Mouse (Mus musculus) mesoderm, embryonic 11.5 days (tissue): Measurements from ENCODE around the gene Slc25a5.
A peak's percentile ranks its signal among the peaks of the same experiment; 100 is the strongest.

Experiments
- DNase-seq: peaks from one replicate; pipeline ENCODE4 v3.0.0-alpha.2; 2012; ENCODE audit warnings: low read depth, low spot score

Slc25a5 gene

DNA sequence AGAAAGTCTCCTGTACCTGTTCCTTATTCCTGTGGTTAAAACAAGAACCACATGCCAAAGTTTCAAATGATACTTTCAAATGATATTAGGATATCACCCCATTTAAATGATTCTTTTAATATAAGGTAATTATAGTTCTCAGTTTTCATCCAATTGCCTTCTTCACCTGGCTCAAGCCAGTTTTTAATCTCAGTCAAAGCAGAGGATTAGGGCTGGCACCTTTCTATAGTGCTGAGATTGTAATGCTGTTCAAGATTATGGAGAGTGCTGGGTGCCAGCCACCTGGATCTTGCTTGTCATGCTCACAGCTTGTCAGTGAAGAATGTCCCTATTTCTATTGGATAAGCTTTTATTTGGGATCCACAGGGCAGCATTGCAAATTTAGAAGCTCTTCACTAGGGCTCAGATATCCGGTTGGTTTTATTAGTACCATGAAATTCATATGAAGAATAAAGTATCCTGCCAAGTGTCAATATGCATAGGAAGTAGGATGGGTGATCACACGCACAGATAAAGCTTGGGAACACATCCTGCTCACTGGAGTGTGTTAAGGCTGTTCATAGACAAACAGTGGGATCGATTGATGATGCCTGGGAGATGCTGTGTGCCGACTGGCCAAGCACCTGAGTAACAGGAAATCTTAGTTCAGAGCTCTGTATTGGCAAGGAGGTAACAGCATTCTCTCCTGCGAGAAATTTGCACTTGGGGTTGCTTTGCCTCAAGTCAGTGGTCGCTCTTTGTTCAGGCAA, 3.9 kb downstream of the Slc25a5 start:
- DNase-seq: no peak

DNA sequence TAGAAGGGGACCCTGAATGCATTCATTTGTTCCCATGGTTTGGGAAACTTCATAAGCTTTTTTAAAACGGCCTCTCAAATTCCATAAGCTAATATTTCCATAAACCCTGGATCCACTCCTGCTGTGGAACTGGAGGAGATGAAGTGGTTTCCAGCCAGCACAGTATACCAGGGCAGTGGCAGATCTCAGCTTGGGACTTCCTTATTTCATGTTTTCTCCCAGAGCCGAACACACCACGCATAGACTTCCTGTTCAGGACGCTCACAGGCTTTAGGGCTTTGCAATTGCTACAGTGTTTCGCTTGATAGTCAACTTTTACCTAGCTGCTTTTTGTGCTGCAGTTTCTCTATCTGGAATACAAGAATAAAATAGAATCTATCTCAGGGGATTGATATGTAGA, 7.7 kb downstream of the Slc25a5 start:
- no peak for DNase-seq

DNA sequence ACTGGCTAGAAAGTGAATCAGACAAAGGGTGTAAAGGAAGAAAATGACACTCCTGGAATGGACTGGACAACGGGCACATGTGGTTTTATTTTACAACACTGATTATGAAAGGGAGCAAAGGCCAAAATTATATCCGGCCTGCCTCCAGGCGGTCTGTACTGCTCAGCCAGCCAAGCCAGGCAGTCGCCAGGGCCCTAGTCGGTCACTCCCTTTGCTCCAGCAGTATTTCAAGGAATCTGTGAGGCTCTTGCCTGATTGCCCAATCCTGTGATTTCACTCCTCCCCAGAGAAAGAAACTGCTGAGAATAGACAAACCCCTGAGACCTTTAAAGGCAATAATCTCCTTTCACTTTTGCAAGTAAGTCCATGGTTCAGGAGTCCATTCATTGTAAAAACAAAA, 8.7 kb downstream of the Slc25a5 start:
- no peak for DNase-seq

DNA sequence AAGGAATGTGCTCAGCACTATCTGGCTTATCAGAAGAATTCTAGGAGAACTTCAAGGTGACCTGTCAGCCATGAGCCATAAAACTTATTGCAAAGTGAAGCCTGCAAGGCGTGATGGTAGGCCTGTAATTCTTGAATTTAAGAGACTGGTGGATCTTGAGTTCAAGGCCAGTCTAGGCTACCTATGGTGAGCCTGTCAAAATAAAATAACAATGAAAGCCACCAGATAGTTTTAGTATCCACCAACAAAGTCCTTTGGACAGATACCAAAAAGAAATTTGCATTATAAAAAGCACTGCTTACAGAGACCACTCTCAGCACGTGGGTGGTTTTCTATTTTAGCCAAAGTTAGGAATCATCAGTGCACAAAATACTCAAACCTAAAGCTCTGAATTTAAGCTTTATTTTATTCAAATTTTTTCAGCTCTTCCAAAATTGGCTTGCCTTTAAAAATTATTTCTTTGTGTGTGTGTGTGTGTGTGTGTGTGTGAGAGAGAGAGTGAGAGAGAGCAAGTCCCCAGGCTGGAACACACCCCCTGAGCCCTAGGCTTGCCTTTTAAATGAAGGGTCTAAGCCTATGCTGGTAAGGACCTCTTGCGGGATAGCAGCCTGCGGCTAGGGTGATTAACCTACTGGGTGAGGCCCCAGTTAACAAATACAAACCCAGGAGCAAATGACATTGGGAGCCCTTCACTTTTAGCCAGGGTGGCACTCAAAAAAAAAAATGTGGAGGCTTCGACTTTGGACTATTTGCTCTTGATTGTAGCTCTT, 10.2 kb downstream of the Slc25a5 start:
- DNase-seq: no peak

DNA sequence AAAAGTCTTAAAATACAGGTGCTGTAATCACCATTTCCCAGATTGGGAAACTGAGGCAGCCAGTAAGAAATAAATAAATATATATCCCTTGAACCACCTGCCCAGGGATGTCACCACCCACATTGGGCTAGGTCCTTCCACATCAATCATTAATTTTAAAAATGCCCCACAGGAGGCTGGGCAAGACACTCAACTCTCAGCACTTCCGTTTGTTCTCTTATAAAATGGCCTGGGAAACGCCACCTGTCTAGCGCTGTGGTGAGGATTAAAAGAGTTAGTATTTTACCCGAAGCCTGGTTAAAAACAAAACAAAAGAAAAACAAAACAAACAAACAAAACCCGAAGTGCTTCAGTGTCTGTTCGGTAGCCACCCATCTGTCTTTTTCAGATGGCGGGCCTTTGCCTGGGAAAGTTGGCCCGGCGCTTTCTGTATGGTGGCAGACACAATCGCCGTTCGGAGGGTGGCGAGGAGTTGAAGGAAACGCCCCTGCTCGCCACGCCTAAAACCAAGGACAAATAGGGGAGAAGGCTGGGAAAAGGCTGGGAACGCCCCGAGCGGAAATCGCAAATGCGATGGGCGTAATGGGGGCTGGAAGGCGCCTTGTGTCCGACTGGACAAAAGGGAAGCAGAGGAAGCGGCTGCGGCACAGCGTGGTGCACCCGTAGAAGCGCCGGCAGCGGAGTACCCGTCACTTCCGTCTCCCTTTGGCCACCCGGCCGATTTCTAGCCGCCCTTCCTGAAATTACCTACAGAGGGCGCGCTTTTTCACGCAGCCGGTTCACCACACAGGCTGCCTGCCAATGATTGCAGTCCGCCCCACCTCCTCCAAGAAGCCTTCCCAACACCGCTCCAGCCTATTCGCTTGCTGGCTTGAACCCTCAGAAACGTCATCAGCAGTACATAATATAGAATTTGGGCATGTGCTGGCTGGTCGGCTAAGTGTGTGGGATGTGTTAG, 12.2 kb downstream of the Slc25a5 start:
- peak; percentile 90 for DNase-seq

DNA sequence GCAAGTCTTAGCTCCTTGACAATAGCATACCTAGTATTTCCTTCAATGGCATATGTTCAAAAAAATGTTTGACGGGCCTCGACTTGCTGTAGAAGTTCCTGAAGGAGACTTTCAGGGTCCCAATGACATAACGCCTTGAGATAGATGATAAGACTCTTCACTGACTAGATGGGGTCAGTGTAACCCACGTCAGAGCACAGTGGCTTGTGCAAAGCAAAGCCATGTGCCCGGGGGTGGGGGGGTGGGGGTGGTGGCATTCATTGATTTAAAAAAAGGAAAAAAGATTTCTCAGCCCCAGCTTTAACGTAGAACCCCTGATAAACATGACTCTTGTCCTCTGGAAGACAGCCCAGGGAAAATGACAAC, 12.8 kb downstream of the Slc25a5 start:
- no peak for DNase-seq

DNA sequence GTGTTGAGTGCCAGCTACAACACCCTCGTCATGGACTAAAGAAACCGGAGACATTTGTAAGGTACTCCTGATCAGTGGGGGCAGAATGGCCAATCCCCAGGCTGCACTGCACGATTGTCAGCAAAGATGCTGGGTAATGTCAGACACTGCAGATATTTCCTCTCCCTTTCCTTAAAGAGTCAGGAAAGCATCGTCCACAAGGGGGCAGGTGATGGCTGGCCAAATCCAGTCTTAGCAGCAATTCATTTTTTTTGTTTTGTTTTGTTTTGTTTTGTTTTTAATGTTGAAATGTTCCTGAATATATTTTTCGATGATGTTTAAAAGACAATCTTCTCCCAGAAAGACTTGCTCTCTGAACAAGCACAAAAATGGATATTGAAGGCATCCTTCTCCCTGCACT, 15.9 kb downstream of the Slc25a5 start:
- DNase-seq: no peak

DNA sequence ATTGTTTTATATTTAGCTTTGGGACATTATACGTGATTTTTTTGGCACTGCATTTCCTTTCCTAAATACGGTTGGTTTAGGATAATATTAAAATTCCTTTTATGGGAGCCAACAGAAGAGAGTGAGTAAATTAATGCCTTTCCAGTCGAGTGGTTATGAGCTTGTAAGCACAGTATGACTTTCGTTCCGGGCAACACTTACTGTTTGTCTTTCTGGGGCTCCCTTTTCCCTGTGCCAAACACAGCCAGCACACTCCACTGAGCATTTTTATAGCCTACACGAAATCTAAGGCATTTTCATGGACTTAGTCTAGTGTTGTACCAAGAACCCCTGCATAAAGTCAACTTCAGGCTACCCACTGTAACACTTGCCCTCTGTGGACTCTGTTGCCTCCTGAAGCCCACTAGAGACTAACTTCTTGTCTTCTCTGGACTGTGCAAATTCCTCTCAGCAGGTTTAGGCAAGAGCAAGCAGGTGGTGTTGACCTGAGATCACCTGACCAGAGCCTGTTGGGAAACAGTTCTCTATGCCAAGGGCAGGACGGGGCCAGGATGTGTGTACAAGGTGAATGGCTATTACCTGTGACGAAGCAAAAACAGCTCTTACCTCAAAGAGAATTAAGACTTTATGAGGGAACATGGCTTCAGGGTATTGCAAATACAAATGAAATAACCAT, 18.8 kb downstream of the Slc25a5 start:
- DNase-seq: no peak

DNA sequence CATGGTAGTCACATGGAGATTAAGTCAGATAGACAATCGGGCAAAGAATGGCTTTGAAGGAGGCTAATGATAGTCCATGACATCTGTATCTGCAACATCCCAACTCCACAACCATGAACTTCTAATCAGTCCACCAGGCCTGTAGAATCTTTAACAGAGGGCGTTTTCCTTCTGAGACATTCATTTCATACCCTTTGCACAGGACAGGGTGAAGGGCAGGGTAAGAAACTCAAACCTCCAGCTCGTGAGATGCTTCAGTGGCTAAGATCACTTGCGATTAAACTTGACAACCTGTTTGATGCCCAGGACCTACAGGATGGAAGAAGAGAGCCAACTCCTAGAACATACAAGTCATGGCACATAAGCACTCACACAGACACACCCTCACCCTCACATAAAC, 19.6 kb downstream of the Slc25a5 start:
- no peak for DNase-seq

DNA sequence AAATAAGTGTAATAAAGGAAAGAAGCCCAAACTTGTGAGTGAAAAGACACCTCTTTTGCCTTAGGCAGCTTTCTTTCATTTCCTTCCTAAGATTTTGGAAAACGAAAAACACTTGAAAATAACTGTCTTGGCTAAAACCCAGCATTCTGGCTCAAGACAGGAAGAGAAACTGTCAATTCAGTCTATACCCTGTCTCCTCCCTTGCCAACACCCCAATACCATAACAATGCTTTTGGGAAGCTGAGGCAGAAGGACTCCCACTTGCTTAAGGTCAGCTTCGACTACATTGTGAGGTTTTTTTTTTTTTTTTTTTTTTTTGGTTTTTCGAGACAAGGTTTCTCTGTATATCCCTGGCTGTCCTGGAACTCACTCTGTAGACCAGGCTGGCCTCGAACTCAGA, 20.0 kb downstream of the Slc25a5 start:
- no peak for DNase-seq

DNA sequence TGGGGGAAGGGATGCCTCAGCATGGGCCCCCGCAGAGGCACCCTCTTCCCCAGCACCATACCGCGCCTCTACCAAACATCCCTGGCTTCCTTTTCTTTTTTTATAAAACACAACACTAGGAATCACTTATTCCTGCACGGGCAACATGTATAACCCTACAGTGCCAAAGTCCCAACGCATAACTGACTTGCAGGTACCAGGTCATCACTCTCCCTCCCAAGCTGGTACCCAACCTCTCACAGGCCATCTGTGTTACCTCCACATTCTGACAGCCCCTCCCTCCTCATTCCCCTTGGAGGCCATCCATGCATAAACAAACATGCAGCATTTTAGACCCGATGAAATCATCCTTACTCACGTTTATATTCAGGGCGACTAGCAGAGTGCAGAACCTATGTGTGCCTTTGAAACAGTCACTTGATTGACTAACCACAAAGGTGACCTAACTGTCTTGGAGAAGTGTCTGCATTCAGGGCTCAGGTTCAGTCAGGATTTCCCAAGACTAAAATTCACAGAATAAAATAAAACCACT, 21.0 kb downstream of the Slc25a5 start:
- DNase-seq: no peak

DNA sequence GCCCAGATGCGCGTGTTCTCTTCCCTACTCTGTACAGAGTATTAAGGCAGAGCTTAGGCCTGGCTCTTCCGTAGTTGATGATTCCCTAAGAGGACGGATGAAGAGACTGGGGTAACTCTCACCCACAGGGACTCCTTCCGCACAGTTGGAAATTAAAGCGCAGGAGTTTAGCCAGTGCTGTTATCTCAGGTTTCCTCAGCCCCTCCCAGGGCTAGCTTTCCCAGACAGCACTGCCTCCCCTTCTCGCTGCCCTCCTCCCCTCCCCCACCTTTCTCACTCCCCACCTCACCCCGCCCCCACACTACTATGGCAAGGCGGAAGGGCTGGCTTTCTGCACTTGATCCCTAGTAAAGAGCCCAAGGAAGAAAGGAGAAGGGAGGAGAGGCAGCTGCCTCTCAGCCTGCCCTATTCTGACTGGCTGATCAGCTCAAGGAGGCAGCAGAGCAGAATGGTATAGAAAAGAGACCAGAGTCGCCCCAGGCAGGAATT, 21.5 kb downstream of the Slc25a5 start:
- peak; percentile 77 for DNase-seq

DNA sequence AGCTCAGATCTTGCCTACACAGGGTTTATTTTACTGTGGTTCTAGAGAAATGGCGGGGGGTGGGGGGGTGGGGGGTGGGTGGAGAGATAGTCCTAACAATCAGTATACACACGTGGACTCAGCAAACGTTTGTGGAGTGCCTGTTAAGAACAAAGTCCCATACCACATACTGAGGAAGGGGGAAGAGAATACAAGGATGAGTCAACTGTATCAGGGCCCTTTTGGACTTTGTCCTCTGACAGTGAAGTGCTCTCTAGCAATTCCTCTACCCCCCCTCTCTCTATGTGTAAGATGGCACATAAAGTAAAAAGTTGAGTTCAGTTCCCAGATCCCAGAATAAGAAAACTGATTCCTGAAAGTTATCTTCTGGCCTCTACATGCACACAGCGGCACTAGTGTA, 24.1 kb downstream of the Slc25a5 start:
- DNase-seq: no peak

DNA sequence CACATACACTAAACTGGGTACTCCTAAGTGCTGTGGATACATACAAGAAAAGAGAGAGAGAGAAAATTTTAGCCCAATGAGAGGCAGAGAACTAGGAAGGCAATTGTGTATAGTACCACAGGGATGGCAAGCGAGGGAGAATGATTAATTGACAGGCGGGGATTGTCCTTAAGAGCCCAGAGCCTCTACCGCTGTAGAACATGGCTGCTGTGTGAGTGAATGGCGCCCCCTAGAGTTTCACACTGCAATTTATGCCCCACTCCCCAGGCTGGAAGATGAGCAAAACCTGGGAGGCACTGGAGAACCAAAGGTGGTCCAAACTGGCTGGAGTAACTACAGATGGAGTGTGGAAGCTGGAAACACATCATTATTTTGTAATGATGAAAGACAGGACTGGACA, 24.8 kb downstream of the Slc25a5 start:
- peak; percentile 76 for DNase-seq

DNA sequence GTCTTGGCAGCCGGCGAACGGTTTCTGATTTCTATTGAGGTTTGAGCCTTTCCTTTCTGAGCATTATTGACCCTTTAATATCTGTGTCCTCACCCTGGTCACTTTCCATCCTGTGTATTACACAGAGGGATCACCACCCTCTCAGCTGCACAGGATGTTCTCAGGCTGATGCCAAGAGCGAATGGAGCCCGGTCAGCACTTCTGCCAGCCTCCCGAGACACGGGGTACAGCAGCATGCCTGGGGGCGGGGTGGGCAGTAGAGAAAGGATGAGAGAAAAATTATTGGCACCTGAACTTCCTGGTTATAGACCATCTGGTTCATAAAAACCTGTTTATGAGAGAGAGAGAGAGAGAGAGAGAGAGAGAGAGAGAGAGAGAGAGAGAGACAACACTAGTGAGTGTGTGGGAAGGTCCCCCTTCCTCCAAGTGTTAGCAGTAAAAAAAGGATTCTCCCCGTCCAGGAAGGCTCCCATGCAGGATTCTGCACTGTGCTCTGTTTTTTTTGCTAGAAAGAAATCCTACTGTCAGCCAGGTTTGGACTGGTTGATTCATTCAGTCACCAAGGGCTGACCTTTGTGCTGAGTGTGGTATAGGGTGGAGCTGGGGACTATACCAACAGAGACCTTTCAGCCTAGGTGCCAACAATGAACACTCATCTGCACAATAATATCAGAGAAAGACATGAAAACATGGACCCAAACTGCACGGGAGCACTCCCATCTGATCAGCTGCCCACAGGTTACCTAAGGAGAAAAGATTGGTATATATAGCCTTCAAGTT, 28.7 kb downstream of the Slc25a5 start:
- no peak for DNase-seq

DNA sequence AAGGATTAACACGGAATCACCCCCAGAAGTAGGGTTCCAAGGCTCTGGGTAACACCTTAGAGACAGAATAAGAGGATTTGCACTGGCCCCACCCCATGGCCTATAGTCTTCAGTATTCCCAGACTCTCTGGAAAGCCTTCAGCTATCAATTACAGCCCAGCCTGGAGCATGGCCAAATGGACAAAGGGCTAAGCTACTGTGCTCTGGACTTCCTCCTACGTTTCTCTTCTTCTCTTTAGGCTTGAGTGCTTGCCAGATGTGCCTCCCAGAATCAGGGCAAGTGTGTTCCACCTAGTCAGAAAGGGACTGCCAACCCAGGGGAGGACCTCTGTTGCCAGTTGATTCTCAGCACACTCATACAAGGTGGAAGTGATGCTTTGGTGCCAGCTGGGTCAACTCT, 29.6 kb downstream of the Slc25a5 start:
- no peak for DNase-seq

DNA sequence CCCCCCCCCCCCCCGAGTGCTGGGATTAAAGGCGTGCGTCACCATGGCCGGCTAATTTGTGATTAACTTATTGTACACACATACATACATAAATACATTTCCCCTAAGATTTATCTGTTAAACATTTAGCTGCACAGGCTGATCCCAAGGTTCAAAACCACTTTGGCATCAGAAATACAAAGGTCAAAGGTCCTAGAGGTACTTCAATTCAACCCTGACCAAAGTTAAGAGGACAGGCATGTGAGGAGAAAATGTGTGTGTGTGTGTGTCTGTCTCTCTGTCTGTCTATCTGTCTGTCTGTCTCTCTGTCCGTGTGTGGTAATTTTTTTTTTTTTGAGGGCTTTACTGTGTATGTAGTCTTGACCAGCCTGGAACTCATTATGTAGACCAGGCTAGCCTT, 31.4 kb downstream of the Slc25a5 start:
- no peak for DNase-seq

DNA sequence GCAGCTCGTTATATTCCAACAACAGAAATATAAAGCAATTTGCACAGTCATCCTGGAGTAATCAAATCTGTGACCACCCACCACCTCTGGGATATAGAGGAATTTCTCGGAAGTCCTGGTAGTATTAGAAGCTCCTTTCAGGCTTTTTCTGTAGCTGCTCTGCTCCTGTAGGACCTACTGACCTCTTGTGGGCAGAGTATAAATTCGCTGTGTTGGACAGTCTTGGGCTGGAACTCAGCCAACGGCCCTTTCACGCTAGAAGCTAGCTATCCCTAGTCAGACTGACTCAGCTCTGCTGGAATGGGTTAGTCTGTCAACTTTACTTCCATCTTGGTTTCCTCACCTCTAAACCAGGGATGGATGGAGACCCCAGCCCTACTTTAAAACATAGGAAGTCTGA, 34.8 kb downstream of the Slc25a5 start:
- DNase-seq: no peak

DNA sequence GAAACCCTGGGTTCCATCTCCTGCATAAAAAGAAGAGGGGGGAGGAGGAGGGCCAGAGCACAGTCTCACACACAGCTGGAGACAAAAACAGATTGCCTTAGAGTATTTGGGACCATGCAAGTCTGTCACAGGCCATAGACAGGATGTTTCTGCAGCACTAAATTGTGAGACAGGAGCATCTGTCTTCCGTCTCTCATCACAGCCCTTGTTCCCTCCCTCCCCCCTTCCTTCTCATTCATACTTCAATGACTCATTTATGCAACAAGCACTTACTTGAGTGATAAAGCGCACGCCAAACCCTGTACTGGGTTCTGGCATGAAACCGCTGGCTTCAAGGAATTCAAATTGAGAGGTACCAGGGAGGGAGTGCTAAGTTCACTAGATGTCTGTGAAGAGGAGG, 36.2 kb downstream of the Slc25a5 start:
- no peak for DNase-seq

DNA sequence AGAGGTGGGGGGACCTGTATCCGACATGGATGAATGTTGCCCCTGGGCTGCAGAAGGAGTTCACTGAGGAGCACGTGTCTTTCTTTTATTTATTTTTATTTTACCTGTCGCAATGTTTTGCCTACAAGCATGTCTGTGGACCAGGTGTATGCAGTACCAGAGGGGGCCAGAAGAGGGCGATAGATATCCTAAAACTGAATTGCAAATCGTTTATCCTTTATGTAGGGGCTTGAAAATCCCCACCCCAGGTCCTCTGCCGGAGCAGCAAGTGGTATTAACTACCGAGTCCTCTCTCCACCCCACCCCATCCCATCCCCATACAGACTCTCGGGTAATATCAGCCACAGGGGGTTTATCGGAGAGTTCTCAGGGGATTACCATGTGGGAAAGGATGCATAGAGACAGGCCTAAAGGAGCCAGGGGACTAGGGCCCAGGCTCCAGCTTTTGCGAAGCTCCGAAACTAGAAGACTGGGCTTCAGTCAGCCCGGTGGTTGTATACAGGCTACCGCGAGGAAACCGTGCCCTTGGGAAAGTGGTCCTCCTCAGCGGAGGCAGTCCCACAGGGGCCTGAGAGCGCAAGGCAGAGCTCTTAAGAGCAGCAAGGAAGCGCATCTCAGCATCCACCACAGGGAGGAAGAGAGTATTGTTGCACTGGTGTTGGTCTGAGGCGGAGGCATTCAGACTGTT, 38.1 kb downstream of the Slc25a5 start:
- peak; percentile 75 for DNase-seq
